Mouse (Mus musculus) forebrain, embryonic 14.5 days (tissue): ENCODE results near the gene Shpk. TPM values are rescaled to one million over a fixed set of nuclear protein-coding genes. Genes with fewer than 3 reads are reported as not detected.
A peak's percentile ranks its signal among the peaks of the same experiment; 100 is the strongest.

Experiments
- ATAC-seq: fragments of 200-750 bp; cut with Nextera tagmentation; 2 replicates; pipeline ENCODE4 v1.8.0; 2017; ENCODE audit warnings: mild to moderate bottlenecking, moderate library complexity
- DNase-seq: peaks from one replicate; pipeline ENCODE4 v3.0.0-alpha.2; 2015; ENCODE audit warnings: low spot score
- H3K27ac ChIP-seq: fragments of 300-500 bp; sonication (generic); 2 replicates; pipeline ENCODE4 v1.5.1; 2014; ENCODE audit warnings: low read depth, mild to moderate bottlenecking, control low read depth, low read length, moderate library complexity
- H3K27me3 ChIP-seq: fragments of 300-500 bp; sonication (generic); replicated peaks from 2 replicates; pipeline ENCODE4 v1.6.1; 2014; ENCODE audit warnings: low read length, control low read depth, mixed read lengths; ENCODE audit not compliant: control insufficient read depth, insufficient read depth
- H3K36me3 ChIP-seq: fragments of 300-500 bp; sonication (generic); 2 replicates; pipeline ENCODE4 v1.6.1; 2014; ENCODE audit warnings: low read length, control low read depth; ENCODE audit not compliant: control insufficient read depth, insufficient read depth
- H3K4me1 ChIP-seq: fragments of 300-500 bp; sonication (generic); 2 replicates; pipeline ENCODE4 v1.6.1; 2014; ENCODE audit warnings: antibody characterized with exemption, low read length, control low read depth; ENCODE audit not compliant: control insufficient read depth, insufficient read depth
- H3K4me2 ChIP-seq: fragments of 300-500 bp; sonication (generic); 2 replicates; pipeline ENCODE4 v1.6.1; 2014; ENCODE audit warnings: mild to moderate bottlenecking, control low read depth, low read length
- H3K4me3 ChIP-seq: fragments of 300-500 bp; sonication (generic); 2 replicates; pipeline ENCODE4 v1.5.1; 2014; ENCODE audit warnings: low read depth, low read length, control low read depth
- H3K9ac ChIP-seq: fragments of 300-500 bp; sonication (generic); 2 replicates; pipeline ENCODE4 v1.6.1; 2014; ENCODE audit warnings: mild to moderate bottlenecking, low read length, control low read depth, moderate library complexity
- H3K9me3 ChIP-seq: fragments of 300-500 bp; sonication (generic); replicated peaks from 2 replicates; pipeline ENCODE4 v1.6.1; 2016; ENCODE audit warnings: low read length, control low read depth, mixed read lengths; ENCODE audit not compliant: control insufficient read depth
- WGBS: fragments of 180-500 bp; shearing (Covaris S2); extraction: QIAGEN DNeasy Blood & Tissue Kit; methylation state at CpG from one replicate; pipeline ENCODE4 v1.1.7; 2014; 5-methylcytosine and 5-hydroxymethylcytosine counted together
- polyA plus RNA-seq: library from polyadenylated mRNA; unstranded; fragments of >200 nt; fragmentation: Nextera tagmentation; extraction: Ambion mirVana; gene quantifications from 2 replicates; pipeline ENCODE4 v1.2.1, GENCODE M21; 2014

Shpk gene
- polyA plus RNA-seq: 1.1 and 1.5 TPM in 2 replicates

DNA sequence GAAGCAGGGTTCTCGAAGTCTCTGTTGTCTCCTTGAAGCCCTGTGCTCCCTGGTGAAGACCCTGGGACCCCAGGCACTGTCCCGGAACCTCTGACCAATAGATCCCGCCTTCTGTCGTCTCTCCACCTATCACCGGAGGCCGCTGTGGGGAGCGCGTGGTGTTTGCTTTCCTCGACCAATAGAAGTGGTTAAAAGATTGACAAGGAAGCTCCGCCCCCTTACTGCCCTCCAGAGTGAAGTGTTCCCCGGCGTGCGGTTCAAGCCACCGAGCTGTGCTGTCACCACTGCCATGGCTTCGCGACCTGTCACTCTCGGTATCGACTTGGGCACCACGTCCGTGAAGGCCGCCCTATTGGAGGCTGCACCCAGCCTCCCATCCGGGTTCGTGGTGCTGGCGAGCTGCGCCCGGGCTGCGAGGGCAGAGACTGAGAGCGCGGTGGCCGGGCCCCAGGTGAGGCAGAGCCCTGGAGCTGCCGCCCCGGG, at the start of gene Shpk:
TSS of gene Shpk (plus strand) at position 231 of the 483 bp plus-strand sequence.
- H3K27me3 ChIP-seq: no peaks in the 10 kb centered on the region
- 0 out of 2 replicates have a peak, but pooled peaks cover 6% of the 10 kb centered on the region for H3K4me1 ChIP-seq
- H3K4me3 ChIP-seq: peak within 1 kb of the TSS; percentile 58
- ATAC-seq (peak; percentile 98), DNase-seq (peak; percentile 98)
- peak within 1 kb of the TSS; percentile 84 for H3K4me2 ChIP-seq
- H3K9ac ChIP-seq: peak within 1 kb of the TSS; percentile 77
- H3K9me3 ChIP-seq: no peaks in the 10 kb centered on the region
- WGBS: under 1% methylated on average over 31 of the region's 32 CpGs
- H3K36me3 ChIP-seq: no peaks in the 10 kb centered on the region
- no peak within 1 kb of the TSS for H3K27ac ChIP-seq

DNA sequence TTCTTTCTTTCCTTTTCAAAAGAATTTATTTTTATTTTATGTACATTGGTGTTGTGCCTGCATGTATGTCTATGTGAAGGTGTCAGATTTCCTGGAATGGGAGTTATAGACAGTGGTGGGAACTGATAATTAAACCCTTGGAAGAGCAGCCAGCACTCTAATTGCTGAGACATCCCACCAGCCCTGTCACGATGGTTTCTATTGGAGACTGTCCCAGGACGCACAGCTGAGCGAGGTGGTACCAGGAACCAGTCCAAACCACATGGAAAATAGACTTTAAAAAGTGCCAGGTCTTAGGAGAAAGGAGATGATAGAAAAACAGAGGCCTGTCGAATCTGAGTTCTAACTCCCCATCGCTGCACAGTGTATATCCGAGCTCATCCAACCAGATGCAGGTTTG, 44.2 kb upstream of the Shpk start:
- 66% methylated on average over 6 of the region's 6 CpGs for WGBS
- ATAC-seq (no peak), DNase-seq (peak; percentile 54)
- Histone ChIP-seq H3K9me3 (no peaks in the 10 kb centered on the region), H3K4me1 (no peaks in the 10 kb centered on the region), H3K36me3 (no peaks in the 10 kb centered on the region), H3K4me2 (no peak overlapping the region), H3K27ac (no peak overlapping the region), H3K27me3 (peaks cover 8% of the 10 kb centered on the region; the same call in 1 of the 2 replicates), H3K9ac (no peak overlapping the region), H3K4me3 (no peak overlapping the region)

DNA sequence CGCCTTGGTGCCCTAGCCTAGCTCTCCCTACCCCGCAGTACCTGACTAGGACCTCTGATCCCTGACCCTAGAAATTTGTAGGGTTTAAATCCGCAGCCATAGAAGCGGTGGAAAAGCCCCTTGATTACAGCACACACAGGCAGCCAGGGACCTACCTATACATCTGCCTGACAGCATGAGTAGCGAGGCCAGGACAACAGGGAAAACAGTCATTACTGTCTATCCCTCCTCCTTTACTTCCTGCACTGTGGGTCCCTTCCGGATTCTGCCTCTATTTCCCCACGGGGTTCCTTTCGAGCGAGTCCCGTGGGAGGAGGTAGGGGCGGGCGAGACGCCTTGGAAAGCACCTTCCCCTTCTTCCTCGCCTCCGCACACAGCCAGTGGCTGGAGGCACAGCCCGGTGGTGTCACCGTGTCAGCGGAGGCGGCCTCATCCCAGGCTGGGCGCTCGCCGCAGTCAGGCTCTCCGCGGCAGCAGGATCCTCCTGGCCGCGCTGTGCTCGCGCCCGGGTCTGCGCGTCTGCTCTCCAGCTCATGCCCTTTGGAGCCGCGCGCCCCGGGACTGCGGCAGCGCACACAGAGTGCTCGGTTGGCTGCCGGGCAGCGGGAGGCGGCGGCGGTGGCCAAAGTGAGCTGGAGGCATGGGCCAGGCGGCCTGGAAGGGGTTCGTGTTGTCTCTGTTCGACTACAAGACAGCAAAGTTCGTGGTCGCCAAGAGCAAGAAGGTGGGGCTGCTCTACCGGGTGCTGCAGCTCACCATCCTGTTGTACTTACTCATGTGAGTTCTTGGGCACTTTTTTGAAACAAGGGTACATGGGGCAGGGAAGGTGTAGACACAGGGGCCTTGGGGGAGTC, 39.1 kb upstream of the Shpk start, which contains the start of gene P2rx5:
TSS of gene P2rx5 (plus strand) at position 465 of the 854 bp plus-strand sequence.
- ATAC-seq (peak; percentile 29; the same call in 1 of the 2 replicates), DNase-seq (peak; percentile 20)
- no peaks in the 10 kb centered on the region for H3K9me3 ChIP-seq
- peak within 1 kb of the TSS; percentile 54 for H3K9ac ChIP-seq
- 3% methylated on average over 49 of the region's 49 CpGs for WGBS
- no peaks in the 10 kb centered on the region for H3K36me3 ChIP-seq
- no peaks in the 10 kb centered on the region for H3K4me1 ChIP-seq
- H3K27ac ChIP-seq: no peak within 1 kb of the TSS
- H3K27me3 ChIP-seq: peaks cover 20% of the 10 kb centered on the region; the same call in 1 of the 2 replicates
- H3K4me3 ChIP-seq: peak within 1 kb of the TSS; percentile 33
- H3K4me2 ChIP-seq: peak within 1 kb of the TSS; percentile 61

DNA sequence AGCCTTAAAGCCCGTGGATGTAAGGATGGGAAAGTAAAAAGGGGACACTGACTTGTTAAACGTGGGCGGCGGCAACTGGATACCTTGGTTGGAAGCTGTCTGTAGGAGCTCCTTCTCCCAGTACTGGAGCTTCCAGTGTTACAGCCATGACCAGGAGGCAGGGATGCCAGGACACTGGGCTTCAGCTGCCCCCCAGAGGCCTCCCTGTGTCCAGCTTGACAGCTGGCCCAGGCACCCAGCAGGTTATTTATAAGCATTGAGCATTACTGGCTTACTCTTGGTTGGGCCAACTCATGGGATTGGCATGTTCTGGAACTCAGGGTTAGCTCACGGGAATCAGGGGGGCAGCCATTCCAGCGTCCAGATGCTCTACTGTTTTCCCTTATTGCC, 38.5 kb upstream of the Shpk start:
- H3K36me3 ChIP-seq: no peaks in the 10 kb centered on the region
- H3K4me1 ChIP-seq: no peaks in the 10 kb centered on the region
- peak overlapping the region; percentile 61; the same call in 1 of the 2 replicates for H3K4me2 ChIP-seq
- no peak for ATAC-seq
- peaks cover 20% of the 10 kb centered on the region; the same call in 1 of the 2 replicates for H3K27me3 ChIP-seq
- no peak for DNase-seq
- no peaks in the 10 kb centered on the region for H3K9me3 ChIP-seq
- H3K9ac ChIP-seq: no peak overlapping the region
- peak overlapping the region; percentile 33; the same call in 1 of the 2 replicates for H3K4me3 ChIP-seq
- no peak overlapping the region for H3K27ac ChIP-seq
- WGBS: 23% methylated on average over 6 of the region's 6 CpGs

DNA sequence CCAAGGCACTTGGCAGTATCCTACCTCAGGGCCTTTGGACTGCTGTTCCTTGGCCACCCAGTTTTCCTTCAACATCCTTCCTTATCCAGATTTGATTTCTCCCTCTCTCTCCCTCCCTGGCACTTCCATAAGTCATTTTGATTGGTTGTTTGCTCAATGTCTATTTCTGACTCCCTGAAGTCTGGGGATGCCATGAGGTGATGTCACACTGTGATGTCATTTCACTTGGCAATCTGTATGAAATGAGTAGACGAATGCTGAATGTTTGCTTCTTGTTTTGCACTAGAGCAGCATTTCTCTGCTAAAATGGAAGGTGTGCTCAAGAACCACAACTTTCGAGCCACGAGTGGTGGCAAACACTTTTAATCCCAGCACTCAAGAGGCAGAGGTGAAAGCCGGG, 37.6 kb upstream of the Shpk start:
- Histone ChIP-seq H3K9me3 (no peaks in the 10 kb centered on the region), H3K9ac (no peak overlapping the region), H3K4me2 (no peak overlapping the region), H3K27me3 (peaks cover 20% of the 10 kb centered on the region; the same call in 1 of the 2 replicates), H3K4me1 (no peaks in the 10 kb centered on the region), H3K4me3 (no peak overlapping the region), H3K36me3 (no peaks in the 10 kb centered on the region), H3K27ac (no peak overlapping the region)
- 91% methylated on average over 4 of the region's 4 CpGs for WGBS
- DNase-seq (no peak), ATAC-seq (no peak)

DNA sequence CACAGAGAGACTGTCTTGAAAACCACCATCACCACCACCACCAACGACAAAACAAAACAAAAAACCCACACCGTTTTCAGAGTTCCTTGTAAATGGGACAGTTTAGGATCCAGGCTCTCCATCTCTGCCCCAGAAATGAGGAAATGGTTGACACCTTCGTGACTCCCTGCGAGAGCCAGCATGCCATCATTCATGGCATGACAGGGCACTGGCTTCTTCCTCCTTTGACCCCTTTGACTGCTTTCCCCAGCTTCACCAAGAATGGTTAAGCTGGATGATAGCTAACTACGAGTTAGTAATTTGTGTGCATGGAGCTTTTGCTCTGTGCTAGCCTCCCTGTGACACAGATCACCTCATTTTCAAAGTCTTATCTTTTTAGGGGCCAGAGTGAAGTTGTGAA, 37.0 kb upstream of the Shpk start:
- WGBS: 85% methylated on average over 5 of the region's 5 CpGs
- no peaks in the 10 kb centered on the region for H3K4me1 ChIP-seq

DNA sequence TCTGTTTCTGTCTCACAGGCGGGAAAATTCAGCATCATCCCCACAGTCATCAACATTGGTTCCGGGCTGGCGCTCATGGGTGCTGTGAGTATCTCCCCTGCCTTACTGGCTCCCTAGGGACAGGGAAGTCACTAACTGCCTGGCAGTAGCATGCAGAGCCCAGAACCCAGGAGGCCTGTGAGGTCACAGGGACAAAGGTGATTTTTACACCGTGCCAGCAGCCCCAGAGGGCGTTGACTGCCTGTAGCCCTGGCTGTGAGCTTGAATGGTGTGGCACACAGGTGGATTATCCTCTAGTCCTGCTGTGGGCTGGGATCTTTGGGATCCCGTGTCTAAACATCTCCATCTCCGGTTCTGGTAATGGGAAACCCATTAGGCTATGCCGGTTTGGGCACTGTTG, 31.2 kb upstream of the Shpk start:
- Histone ChIP-seq H3K9ac (no peak overlapping the region), H3K27ac (no peak overlapping the region), H3K36me3 (peaks cover 14% of the 10 kb centered on the region), H3K9me3 (no peaks in the 10 kb centered on the region), H3K4me1 (no peaks in the 10 kb centered on the region), H3K4me3 (no peak overlapping the region), H3K4me2 (no peak overlapping the region), H3K27me3 (no peaks in the 10 kb centered on the region)
- WGBS: 85% methylated on average over 8 of the region's 8 CpGs
- ATAC-seq (no peak), DNase-seq (no peak)

More for the DNA sequence above, 37.0 kb upstream of the Shpk start:
- H3K27ac ChIP-seq: no peak overlapping the region
- no peaks in the 10 kb centered on the region for H3K36me3 ChIP-seq
- DNase-seq (no peak), ATAC-seq (no peak)
- H3K27me3 ChIP-seq: peaks cover 20% of the 10 kb centered on the region; the same call in 1 of the 2 replicates
- H3K9me3 ChIP-seq: no peaks in the 10 kb centered on the region
- no peak overlapping the region for H3K9ac ChIP-seq
- no peak overlapping the region for H3K4me2 ChIP-seq
- H3K4me3 ChIP-seq: no peak overlapping the region

DNA sequence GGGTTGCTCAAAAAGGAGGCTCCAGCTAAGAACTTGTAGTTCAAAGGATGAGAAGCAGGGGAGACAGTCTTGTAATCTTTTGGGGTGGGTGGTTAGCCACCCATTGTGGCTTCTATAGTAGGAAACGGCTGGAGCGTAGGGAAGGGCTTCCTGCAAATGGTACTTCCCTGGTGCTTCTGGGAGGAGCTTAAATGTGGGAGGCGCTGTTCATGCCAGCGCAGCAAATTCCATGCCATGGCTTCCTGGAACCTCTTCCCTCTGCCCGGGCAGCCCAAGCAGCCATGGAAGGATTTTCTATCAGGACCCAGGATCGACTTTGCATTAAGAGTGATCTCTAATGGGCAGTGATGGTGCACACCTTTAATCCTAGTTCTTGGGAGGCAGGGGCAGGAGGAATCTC, 30.7 kb upstream of the Shpk start:
- H3K4me2 ChIP-seq: no peak overlapping the region
- WGBS: 79% methylated on average over 6 of the region's 6 CpGs
- H3K9ac ChIP-seq: no peak overlapping the region
- no peaks in the 10 kb centered on the region for H3K9me3 ChIP-seq
- no peaks in the 10 kb centered on the region for H3K27me3 ChIP-seq
- H3K27ac ChIP-seq: no peak overlapping the region
- DNase-seq: no peak
- no peaks in the 10 kb centered on the region for H3K4me1 ChIP-seq
- peaks cover 16% of the 10 kb centered on the region for H3K36me3 ChIP-seq
- H3K4me3 ChIP-seq: no peak overlapping the region
- no peak for ATAC-seq

DNA sequence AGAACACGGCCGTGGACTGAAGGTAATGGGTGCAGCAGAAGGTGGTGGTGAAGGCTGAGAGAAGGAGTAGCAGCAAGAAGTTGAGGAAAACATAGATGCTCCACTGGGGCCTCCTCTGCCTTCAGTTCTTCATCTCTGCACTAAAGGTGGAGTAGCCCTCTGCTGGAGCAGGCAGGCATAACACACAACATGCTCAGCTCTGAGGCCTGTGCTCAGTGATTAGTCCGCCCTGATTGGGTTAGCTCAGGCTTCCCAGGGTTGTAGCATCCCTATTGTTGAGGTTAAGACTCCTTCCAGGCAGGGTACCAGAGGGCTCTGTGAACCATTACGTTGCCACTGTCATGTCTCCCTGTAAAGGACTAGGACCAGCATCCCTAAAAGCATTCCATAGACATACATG, 30.0 kb upstream of the Shpk start:
- Histone ChIP-seq H3K36me3 (peaks cover 21% of the 10 kb centered on the region), H3K4me3 (no peak overlapping the region), H3K9me3 (no peaks in the 10 kb centered on the region), H3K27me3 (no peaks in the 10 kb centered on the region), H3K27ac (no peak overlapping the region), H3K9ac (no peak overlapping the region), H3K4me2 (no peak overlapping the region), H3K4me1 (no peaks in the 10 kb centered on the region)
- DNase-seq (peak; percentile 68), ATAC-seq (no peak)
- WGBS: 38% methylated on average over 4 of the region's 4 CpGs
